Mouse (Mus musculus) gastrocnemius, postnatal 10 days (tissue): ENCODE measurements around the gene Krtap9-3. TPM values are rescaled to one million over a fixed set of nuclear protein-coding genes. Genes with fewer than 3 reads are reported as not detected.
"Not testable (repeated sequence)": the region's sequence is repeated elsewhere in the genome, so short reads cannot be mapped to it uniquely, and the experiment has no call there.

ENCODE experiments used
- DNase-seq: peaks from one replicate; pipeline ENCODE4 v3.0.0; 2021; ENCODE audit warnings: mixed read lengths
- long read RNA-seq, 2 experiments: library from polyadenylated mRNA; stranded (forward); transcript quantifications; one replicate each; pipeline ENCODE4 v2.0.0; 2021
- total RNA-seq, 2 experiments: library from RNA; stranded (reverse); gene quantifications; 2 replicates each; pipeline ENCODE4 v1.2.3; 2021

The Krtap9-3 gene
- not detected for total RNA-seq
- long read RNA-seq, experiment 1: 0 reads
- long read RNA-seq, experiment 2: 0 reads

DNA sequence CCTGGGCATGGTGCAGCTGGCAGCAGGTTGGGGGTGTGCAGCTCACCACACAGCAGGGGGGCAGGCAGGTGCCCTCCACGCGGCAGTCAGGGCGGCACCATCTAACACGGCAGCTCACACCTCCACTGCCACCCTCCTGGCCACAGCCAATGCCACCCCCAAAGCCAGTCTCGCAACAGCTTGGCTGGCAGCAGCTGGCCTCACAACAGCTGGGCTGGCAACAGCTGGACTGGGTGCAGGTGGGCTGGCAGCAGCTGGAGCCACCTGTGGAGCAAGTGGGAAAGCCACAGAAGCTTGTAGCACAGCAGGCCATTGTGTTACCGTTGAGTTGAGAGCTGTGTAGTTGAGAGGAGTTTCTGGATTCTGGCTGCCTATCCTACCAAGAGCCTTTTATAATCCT is at the start of gene Krtap9-3:
Krtap9-3 (minus strand) TSS at position 364 of the 400 bp plus-strand sequence.
- not testable (repeated sequence) for DNase-seq

DNA sequence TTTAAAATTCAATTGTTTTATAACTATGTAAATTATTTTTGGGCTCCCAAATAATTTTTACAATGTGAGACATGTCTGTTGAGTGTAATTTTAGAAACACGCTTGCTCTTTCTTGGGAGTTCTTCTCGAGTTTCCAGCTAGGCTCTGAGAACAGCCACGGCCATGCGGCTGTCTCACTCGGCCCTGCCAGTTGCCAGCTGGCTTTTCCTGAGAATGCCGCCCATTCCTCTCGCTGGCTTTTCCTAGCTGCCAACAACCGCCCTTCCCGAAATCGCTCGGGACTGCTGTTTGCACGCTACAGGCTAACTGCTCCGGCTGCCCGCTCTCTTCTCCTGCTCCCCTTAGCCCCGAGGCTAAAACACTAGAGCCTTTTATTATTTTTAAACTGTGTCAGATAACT is 48.5 kb upstream of the Krtap9-3 start:
- DNase-seq: no peak

DNA sequence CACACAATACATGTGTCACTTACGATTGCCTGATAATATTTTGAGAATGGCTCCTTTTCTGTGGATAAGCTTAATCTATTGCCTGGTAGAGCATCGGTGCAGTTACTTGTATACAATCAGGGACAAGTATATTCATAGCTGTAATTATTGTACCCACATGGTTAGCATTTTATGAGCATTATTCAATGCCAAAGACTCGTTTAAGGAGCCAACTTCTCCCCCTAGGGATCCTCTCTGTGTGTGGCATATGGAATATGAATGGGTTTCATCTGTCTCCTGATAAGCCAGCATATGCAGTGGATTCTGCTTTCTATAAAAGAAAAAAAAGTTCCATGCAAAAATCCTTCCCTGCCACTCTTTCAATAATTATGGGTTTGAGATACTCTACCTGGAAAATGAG is 46.4 kb upstream of the Krtap9-3 start:
- DNase-seq: no peak

DNA sequence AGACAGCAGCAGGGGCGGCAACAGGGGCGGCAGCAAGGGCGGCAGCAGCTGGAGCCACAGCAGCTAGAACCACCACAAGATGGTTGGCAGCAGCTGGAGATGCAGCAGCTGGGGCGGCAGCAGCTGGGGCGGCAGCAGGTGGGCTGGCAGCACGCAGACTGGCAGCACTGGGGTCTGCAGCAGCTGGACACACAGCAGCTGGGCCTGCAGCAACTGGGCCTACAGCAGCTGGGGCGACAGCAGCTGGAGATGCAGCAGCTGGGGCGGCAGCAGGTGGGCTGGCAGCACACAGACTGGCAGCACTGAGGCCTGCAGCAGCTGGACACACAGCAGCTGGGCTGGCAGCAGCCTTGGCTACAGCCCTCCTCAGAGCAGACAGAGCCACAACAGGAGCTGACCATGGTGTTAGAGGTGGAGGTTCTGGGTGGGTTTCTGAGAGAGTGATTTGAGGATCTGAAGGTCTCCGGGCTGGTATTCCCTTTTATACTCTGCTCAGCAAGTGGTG is 45.8 kb upstream of the Krtap9-3 start, which contains the start of gene Krtap4-7:
Krtap4-7 (minus strand) TSS at position 455 of the 505 bp plus-strand sequence.
- not testable (repeated sequence) for DNase-seq

DNA sequence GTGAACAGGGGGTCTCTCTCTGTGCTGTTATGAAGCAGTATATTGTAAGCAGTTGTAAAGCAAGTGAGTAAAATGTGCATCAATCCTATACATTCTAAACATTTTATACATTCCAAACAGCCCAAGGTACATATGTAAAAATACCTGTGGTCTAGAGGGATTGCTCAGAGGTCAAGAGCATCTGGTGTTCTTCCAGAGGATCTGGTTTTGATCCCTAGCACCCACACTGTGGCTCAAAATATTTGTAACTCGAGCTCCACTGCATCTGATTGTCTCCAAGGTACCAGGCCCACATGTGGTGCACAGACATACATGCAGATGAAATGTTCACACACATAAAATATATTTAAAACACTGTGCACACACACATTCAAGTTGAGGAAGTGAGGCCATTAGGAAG is 43.0 kb upstream of the Krtap9-3 start:
- no peak for DNase-seq

DNA sequence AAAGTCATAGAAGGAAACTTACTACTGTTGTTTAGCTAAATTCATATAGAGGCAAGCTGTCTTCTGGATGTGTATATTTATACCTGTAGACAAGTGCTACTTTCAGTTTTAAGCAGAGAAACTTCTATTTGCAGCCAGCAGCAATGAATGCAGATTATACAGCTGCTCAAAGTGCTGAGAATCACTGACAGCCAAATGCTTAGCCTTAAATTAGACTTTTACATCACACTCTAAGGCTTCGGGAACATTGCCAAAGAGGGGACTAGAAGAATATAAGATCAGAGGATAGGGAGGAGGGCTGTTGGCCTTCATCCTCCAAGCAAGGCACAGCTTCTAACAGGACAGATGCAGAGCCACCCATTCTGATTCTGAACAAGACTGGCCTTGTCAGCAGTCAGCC is 39.2 kb upstream of the Krtap9-3 start:
- no peak for DNase-seq

DNA sequence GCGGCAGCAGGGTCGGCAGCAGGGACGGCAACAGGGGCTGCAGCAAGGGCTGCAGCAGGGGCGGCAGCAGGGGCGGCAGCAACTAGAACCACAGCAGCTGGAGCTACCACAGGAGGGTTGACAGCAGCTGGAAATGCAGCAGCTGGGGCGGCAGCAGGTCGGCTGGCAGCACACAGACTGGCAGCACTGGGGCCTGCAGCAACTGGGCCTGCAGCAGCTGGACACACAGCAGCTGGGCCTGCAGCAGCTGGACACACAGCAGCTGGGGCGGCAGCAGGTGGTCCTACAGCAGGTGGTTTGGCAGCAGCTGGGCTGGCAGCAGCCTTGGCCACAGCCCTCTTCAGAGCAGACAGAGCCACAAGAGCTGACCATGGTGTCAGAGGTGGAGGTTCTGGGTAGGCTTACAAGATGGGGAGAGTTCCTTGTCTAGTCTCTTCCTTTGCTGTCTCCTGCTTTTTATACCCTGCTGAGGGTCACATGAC is 36.8 kb upstream of the Krtap9-3 start, which contains the start of gene Krtap4-2:
Krtap4-2 (minus strand) TSS at position 432 of the 482 bp plus-strand sequence.
- DNase-seq: no peak

DNA sequence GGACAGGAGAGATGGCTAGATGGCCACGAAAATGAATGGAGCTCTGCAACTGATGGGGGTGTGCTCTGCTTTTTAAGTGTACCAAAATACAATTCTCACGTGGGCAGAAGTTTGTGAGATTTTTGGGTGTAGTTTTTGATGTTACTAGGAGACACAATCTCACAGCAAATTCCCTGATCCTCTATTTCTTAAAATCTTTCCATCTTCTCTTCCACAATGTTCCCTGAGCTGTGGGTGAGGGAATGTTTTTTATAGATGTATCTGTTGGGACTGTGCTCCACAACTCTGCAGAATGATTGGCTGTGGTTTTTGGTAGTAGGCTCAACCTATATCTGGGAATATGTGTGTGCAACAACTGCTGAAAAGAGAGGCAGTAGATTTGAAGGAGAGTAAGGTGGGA is 35.4 kb upstream of the Krtap9-3 start:
- no peak for DNase-seq

DNA sequence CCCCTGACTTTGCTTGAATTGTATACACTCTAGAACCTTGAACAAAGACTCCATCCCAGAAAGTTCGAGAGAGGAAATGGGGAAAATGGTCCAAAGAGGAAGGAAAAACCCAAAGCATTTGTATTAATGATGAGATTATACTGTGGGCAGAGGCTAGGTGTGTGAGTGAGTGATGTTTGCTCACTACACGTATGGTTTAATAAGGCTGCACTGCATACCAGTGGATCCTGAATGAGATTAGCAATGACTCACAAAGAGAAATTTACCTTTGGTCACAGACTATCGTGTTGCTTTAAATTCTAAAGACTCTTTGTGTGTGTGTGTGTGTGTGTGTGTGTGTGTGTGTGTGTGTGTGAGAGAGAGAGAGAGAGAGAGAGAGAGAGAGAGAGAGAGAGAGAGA is 33.0 kb upstream of the Krtap9-3 start:
- no peak for DNase-seq

DNA sequence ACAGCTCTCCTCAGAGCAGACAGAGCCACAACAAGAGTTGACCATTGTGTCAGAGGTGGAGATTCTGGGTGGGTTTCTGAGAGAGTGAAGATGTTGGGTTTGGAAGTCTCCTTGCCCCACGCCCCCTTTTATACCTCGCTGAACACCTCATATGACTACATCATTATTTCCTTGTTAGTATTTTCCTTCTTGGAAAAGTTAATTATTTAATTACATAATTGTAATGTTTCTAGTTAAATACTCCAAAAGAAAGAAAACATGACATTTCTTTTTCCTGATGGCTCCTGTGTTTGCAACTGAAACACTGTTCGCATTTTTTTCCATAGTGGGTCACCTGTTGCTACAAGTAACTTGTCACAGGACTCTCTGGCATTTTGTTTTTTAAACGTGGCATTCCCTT is 30.2 kb upstream of the Krtap9-3 start, which contains the start of gene Krtap4-1:
Krtap4-1 (minus strand) TSS at position 101 of the 400 bp plus-strand sequence.
- no peak for DNase-seq

DNA sequence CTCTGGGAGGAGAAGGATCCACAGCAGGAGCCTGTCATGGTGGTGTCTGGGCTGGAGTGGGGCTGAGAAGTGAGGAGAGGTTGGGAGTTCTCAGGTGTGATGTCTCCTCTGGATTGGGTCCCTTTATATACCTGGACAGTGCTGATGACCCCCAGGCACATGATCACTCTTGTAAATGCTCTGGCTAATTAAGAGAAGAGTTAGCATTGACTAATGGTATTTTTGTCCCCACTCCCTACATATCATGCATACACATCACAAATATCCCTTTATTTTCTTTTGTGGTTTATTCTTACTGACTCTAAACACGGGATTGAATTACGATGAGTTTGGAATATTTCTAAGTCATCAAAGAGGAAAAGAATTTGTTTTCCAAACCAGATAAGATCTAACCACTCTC is 22.4 kb upstream of the Krtap9-3 start, which contains the start of gene Gm11562:
Gm11562 (minus strand) TSS at position 101 of the 400 bp plus-strand sequence.
- no peak for DNase-seq

DNA sequence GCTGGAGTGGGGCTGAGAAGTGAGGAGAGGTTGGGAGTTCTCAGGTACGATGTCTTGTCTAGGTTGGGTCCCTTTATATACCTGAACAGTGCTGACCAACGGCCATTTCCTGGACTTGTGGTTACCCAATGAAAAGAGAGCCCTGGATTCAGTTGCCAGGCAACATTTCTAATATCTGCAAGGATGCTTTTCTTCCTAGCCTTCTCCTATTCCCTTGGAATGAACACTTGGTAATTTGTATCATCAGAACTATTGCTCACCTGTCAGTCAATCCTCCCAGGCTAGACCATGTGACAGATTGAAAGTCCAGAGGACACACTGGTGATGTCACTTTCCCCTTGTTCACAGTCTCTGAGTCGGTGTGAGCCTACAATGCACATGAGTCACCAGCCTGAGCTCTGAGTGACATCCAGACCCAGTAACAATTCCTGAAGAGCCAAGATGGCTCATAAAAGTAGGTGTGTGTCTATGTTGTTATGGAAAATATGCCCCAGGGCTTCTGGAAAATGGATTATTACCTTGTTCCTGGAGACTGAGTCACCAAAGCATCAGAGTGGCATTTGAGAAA is 17.0 kb upstream of the Krtap9-3 start, which contains the start of gene Krtap2-4:
Krtap2-4 (minus strand) TSS at position 51 of the 568 bp plus-strand sequence.
- no peak for DNase-seq

DNA sequence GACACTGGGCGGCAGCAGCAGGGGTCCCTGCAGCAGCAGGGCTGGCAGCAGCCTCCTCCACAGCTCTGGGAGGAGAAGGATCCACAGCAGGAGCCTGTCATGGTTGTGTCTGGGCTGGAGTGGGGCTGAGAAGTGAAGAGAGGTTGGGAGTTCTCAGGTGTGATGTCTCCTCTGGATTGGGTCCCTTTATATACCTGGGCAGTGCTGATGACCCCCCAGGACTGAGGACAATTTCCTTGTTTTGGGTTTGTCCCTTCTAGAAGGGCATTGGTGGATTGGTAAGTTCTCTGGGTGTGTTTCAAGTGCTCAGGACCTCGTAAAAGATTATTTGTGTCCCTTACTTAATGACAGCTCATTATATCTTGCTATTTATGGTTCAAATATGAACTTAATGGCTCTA is 12.2 kb upstream of the Krtap9-3 start, which contains the start of gene Gm11937:
Gm11937 (minus strand) TSS at position 101 of the 400 bp plus-strand sequence.
- not testable (repeated sequence) for DNase-seq

DNA sequence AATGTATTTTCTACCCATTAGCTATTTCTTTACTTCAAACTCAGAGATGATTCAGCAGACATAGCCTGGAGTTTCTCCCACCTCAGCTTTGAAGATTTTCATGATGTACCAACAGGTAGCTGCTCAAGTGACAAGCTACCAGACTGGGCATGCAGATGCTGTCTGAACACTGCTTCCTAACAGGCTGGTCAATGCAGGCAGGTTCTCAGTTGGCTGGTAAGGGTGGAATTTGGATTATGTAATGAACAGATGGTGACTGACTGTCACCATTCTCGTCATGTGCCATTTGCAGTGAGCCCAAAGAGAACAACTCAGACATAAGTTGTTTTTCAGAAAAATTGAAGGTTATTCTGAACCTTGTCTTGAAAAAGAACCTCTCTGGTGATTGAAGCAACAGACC is 11.2 kb upstream of the Krtap9-3 start:
- DNase-seq: no peak

DNA sequence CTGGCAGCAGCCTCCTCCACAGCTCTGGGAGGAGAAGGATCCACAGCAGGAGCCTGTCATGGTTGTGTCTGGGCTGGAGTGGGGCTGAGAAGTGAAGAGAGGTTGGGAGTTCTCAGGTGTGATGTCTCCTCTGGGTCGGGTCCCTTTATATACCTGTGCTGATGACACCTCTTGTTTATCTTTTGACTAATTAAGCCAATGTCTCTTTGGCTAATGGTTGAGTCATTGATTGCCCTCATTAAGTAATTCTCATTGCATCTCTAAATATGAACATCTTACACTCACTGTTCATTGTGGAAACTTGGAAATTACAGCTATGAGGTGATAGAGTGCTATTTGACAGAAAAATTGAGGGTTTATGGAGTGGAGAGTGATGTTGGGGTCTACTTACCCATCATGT is 5.3 kb upstream of the Krtap9-3 start, which contains the start of gene Gm11938:
Gm11938 (minus strand) TSS at position 101 of the 400 bp plus-strand sequence.
- not testable (repeated sequence) for DNase-seq

DNA sequence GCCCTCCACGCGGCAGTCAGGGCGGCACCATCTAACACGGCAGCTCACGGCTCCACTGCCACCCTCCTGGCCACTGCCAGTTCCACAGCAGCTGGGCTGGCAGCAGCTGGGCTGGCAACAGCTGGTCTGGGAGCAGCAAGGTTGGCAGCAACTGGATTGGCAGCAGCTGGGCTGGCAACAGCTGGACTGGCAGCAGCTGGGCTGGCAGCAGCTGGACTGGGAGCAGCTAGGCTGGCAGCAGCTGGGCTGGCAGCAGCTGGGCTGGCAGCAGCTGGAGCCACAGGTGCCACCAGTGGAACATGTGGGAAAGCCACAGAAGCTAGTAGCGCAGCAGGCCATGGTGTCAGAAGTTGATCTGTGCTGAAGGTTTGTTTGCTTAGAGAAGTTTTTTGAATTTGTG is 6.9 kb downstream of the Krtap9-3 start, which contains the start of gene Krtap1-3:
Krtap1-3 (minus strand) TSS at position 359 of the 400 bp plus-strand sequence.
- no peak for DNase-seq

DNA sequence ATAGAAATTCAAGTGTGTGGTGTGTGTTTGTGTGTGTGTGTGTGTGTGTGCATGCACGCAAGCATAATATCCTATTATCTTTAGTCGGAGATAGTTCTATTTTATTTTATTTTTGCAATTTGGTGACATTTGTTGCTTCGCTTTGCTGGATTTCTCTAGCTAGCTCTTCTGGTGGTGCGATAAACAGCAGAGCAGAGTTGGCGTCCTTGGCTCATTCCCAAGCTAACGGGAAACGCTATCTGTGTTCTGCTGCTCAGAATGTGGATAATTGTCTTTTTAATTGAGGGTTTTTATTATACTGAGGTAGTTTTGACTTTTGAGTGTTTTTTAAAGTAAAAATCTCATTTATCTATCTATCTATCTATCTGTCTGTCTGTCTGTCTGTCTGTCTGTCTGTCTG is 12.8 kb downstream of the Krtap9-3 start:
- no peak for DNase-seq

DNA sequence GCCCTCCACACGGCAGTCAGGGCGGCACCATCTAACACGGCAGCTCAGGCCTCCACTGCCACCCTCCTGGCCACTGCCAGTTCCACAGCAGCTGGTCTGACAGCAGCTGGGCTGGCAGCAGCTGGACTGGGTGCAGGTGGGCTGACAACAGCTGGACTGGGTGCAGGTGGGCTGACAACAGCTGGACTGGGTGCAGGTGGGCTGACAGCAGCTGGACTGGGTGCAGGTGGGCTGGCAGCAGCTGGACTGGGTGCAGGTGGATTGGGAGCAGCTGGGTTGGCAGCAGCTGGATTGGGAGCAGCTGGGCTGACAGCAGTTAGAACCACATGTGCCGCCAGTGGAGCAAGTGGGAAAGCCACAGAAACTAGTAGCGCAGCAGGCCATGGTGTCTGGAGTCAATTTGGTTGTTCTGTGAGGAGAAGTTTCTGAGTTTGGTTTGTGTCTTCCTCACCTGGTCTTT is 14.6 kb downstream of the Krtap9-3 start, which contains the start of gene Krtap1-4:
Krtap1-4 (minus strand) TSS at position 410 of the 460 bp plus-strand sequence.
- DNase-seq: no peak

DNA sequence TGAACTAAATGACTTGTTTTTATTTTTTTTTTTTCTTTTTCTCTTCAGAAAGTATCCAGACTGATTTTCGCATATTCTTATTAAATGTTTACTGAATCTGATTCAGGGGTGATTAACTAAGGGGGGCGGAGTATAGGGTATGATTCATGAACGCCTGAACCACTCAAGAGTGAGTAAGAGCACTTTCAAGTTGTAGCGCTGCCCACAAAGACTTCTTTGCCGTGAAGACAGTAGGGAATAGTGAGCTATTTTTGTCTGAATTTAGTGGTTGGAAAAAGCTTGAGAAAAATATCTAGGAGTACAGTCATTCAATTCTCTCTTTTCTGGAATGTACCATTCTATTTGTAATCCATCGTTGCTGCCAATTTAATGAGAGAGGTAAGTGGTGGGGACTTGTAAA is 16.3 kb downstream of the Krtap9-3 start:
- DNase-seq: no peak

DNA sequence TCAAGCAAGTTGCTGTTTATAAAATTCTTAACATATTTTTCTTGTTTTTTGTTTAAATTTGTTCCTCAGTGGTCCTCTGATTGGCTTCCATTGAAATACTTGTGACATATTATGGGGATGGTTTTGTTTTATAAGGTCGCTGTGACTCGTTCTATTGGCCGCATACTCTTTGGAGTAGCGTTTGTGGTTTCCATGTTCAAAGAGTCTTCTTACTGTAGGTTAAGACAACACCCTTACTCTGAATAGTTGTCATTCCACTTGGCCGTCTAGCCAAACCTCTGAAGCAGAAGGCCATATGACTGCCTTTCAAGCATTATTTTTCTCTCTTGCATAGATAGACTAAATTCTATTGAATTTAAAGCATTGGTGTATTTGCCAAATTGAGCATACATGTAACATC is 16.9 kb downstream of the Krtap9-3 start:
- no peak for DNase-seq

DNA sequence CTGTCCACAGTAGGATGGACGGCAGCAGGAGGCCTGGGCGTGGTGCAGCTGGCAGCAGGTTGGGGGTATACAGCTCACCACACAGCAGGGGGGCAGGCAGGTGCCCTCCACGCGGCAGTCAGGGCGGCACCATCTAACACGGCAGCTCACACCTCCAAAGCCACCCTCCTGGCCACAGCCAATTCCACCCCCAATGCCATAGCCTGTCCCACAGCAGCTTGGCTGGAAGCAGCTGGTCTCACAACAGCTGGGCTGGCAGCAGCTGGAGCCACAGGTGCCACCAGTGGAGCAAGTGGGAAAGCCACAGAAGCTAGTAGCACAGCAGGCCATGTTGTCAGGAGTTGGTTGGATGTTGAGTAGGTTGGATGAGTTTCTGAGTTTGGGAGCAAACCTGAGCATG is 17.3 kb downstream of the Krtap9-3 start, which contains the start of gene Krtap1-5:
Krtap1-5 (minus strand) TSS at position 381 of the 400 bp plus-strand sequence.
- no peak for DNase-seq

DNA sequence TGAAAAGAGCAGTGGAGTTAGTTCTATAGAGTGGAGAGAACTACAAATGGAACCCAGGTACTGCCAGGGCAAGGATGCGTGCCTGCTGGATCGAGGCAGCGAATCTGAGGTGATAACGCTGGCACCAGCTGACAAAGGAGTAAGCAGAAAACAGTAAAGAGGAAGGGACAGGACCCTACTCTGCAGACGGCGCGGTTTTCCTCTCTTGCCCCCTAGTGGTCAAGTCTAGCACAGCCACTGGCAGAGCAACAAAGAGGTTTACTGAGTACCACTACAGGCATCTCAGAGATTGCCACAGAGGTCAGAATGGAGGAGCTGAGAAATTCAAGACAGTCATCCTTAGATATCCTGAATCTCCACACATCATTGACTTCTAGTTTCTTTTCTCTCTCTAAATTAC is 23.8 kb downstream of the Krtap9-3 start:
- DNase-seq: peak; percentile 66

DNA sequence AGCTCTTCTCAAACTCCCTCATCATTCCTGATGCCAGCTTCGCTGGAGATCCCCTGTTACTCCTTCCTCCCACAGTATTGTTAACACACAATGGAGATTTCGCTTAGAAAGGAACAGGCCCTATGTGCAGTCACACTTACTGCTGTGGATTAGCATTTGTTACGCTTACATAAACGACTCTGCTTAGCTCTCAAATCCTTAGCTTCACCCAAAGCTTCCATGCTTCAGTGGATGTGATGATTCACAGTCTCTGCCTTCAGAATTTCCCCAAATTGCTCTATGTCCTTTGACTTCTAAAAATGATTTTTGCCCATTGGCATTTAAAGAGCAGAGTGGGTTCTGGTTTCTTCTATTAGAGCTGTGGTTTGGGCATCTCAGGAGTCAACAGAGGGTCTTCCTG is 24.7 kb downstream of the Krtap9-3 start:
- no peak for DNase-seq
